Mouse (Mus musculus) monocyte, adult 59 days (primary cell): ENCODE data around the gene Orc6. TPM values are rescaled to one million over a fixed set of nuclear protein-coding genes. Genes with fewer than 3 reads are reported as not detected.

Experiments used
- total RNA-seq, 2 experiments: library from RNA; stranded (reverse); gene quantifications; one replicate each; pipeline ENCODE4 v1.2.4; 2023

The Orc6 gene
- 10 to 100 TPM; 15.1 to 16.6 TPM for total RNA-seq

DNA sequence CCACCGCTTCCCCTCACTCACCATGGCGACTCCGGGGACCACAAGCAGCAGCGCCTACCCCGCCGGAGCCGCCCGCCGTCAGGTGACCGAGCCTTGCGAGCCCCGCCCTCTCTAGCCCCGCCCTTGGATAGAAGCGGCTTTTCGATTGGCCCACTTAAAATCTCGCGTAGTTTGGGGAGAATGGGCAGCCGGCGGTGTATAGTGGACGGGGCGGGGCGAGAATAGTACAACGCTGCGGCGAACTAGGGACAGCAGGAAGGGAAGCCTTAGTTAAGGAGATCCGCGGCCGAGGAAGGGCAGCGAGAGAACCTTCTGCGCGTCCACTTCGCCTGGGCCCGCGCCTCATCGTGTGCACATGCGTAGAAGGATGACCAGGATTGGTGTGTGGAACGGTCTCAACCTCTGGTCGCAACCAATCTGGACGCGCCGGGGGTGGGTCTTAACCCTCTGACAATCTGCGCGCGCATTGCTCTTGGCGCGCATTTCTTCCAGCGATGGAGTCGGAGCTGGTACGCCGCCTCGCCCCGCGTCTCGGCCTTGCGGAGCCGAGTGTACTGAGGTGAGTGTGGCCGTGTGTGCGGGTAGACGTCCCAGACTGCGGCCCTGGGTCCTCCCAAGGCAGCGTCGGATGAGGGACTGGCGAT lies at the start of gene Orc6, which contains the start of gene Vps35:
Orc6 (plus strand) TSS at position 199 of the 644 bp plus-strand sequence.
Vps35 (minus strand) TSS at position 369 of the 644 bp plus-strand sequence.

Other genes with a start within 250 kb of the Orc6 start
- gene Fbxw9, start 239.6 kb upstream of the Orc6 start, total RNA-seq, result 1 to 10 TPM; 4.2 to 6.3 TPM
- gene Gm5741, start 231.7 kb upstream of the Orc6 start, total RNA-seq, result not detected
- gene Dhps, start 227.9 kb upstream of the Orc6 start, total RNA-seq, result 10 to 100 TPM; 55.7 to 74.6 TPM
- gene Wdr83os, start 218.9 kb upstream of the Orc6 start, total RNA-seq, result 10 to 100 TPM; 53.5 to 54.8 TPM
- gene Wdr83, start 218.3 kb upstream of the Orc6 start, total RNA-seq, result 10 to 100 TPM in 1 of 2 experiments, 1 to 10 TPM in 1; 8.9 to 14.2 TPM
- 100 to 1,000 TPM; 386 to 392 TPM for gene Man2b1, start 216.4 kb upstream of the Orc6 start, total RNA-seq
- 1 to 10 TPM in 1 of 2 experiments, under 1 TPM in 1; 0.39 to 1.0 TPM for gene Zfp791, start 176.5 kb upstream of the Orc6 start, total RNA-seq
- gene Cks1brt, start 147.7 kb upstream of the Orc6 start, total RNA-seq, result not detected
- gene Olfr371, start 73.6 kb upstream of the Orc6 start, total RNA-seq, result not detected
- 10 to 100 TPM; 91.7 to 93.7 TPM for gene Vps35, start 170 bp downstream of the Orc6 start, total RNA-seq
- under 1 TPM in 1 of 2 experiments, not detected in 1; 0.16 TPM for gene Mylk3, start 86.7 kb downstream of the Orc6 start, total RNA-seq
- 10 to 100 TPM in 1 of 2 experiments, 1 to 10 TPM in 1; 8.0 to 23.9 TPM for gene 4921524J17Rik, start 133.2 kb downstream of the Orc6 start, total RNA-seq
- 1 to 10 TPM; 2.0 to 2.7 TPM for gene Gpt2, start 192.9 kb downstream of the Orc6 start, total RNA-seq